Mouse (Mus musculus) midbrain, embryonic 14.5 days (tissue): Measurements from ENCODE around the gene Cyth1. TPM values are rescaled to one million over a fixed set of nuclear protein-coding genes. Genes with fewer than 3 reads are reported as not detected.
A peak's percentile ranks its signal among the peaks of the same experiment; 100 is the strongest.

ENCODE experiments used
- ATAC-seq: fragments of 200-750 bp; cut with Nextera tagmentation; 2 replicates; pipeline ENCODE4 v1.8.0; 2017; ENCODE audit warnings: moderate number of reproducible peaks, moderate library complexity; ENCODE audit not compliant: low FRiP score, low TSS enrichment
- DNase-seq: peaks from one replicate; pipeline ENCODE4 v3.0.0-alpha.2; 2015
- H3K27ac ChIP-seq: fragments of 300-500 bp; sonication (generic); replicated peaks from 2 replicates; pipeline ENCODE4 v1.5.1; 2014; ENCODE audit warnings: mild to moderate bottlenecking, low read depth, low read length, moderate library complexity
- H3K27me3 ChIP-seq: fragments of 300-500 bp; sonication (generic); 2 replicates; pipeline ENCODE4 v1.6.1; 2014; ENCODE audit warnings: low read length, control low read depth, mixed read lengths; ENCODE audit not compliant: control insufficient read depth, insufficient read depth
- H3K36me3 ChIP-seq: fragments of 300-500 bp; sonication (generic); 2 replicates; pipeline ENCODE4 v1.6.1; 2014; ENCODE audit warnings: low read length, control low read depth; ENCODE audit not compliant: control insufficient read depth, insufficient read depth
- H3K4me1 ChIP-seq: fragments of 300-500 bp; sonication (generic); 2 replicates; pipeline ENCODE4 v1.6.1; 2014; ENCODE audit warnings: mild to moderate bottlenecking, antibody characterized with exemption, low read length, control low read depth; ENCODE audit not compliant: control insufficient read depth, insufficient read depth
- H3K4me2 ChIP-seq: fragments of 300-500 bp; sonication (generic); 2 replicates; pipeline ENCODE4 v1.6.1; 2014; ENCODE audit warnings: mild to moderate bottlenecking, low read length, moderate library complexity
- H3K4me3 ChIP-seq: fragments of 300-500 bp; sonication (generic); replicated peaks from 2 replicates; pipeline ENCODE4 v1.5.1; 2014; ENCODE audit warnings: low read depth, low read length
- H3K9ac ChIP-seq: fragments of 300-500 bp; sonication (generic); replicated peaks from 2 replicates; pipeline ENCODE4 v1.6.1; 2014; ENCODE audit warnings: mild to moderate bottlenecking, low read length, moderate library complexity
- H3K9me3 ChIP-seq: fragments of 300-500 bp; sonication (generic); 2 replicates; pipeline ENCODE4 v1.6.1; 2016; ENCODE audit warnings: low read length, control low read depth, mixed read lengths; ENCODE audit not compliant: control insufficient read depth
- WGBS: fragments of 180-500 bp; shearing (Covaris S2); extraction: QIAGEN DNeasy Blood & Tissue Kit; methylation state at CpG from one replicate; pipeline ENCODE4 v1.1.7; 2014; 5-methylcytosine and 5-hydroxymethylcytosine counted together
- polyA plus RNA-seq: library from polyadenylated mRNA; unstranded; fragments of >200 nt; fragmentation: Nextera tagmentation; extraction: Ambion mirVana; gene quantifications from 2 replicates; pipeline ENCODE4 v1.2.1, GENCODE M21; 2014

Gene Cyth1
- polyA plus RNA-seq, 1 experiment from 2014 or later: 23.3 TPM

GRCm38 (mm10) chr11:118140771-118141565, 107.4 kb downstream of the Cyth1 start:
- H3K27ac ChIP-seq: no peak overlapping the region
- no peak overlapping the region for H3K4me2 ChIP-seq
- no peaks in the 10 kb centered on the region for H3K9me3 ChIP-seq
- 89% methylated on average over 10 of the region's 10 CpGs for WGBS
- no peak overlapping the region for H3K4me3 ChIP-seq
- H3K27me3 ChIP-seq: no peaks in the 10 kb centered on the region
- H3K36me3 ChIP-seq: no peaks in the 10 kb centered on the region
- peaks cover 8% of the 10 kb centered on the region; the same call in 1 of the 2 replicates for H3K4me1 ChIP-seq
- no peak for ATAC-seq
- H3K9ac ChIP-seq: no peak overlapping the region
- no peak for DNase-seq

- H3K9ac ChIP-seq: no peak overlapping the region
- H3K4me3 ChIP-seq: no peak overlapping the region
Measured at GRCm38 (mm10) chr11:118138347-118138746, 110.0 kb downstream of the Cyth1 start.

GRCm38 (mm10) chr11:118136172-118136632, 112.2 kb downstream of the Cyth1 start:
- Histone ChIP-seq H3K4me1 (no peaks in the 10 kb centered on the region), H3K9me3 (no peaks in the 10 kb centered on the region), H3K9ac (no peak overlapping the region), H3K4me2 (no peak overlapping the region), H3K27me3 (no peaks in the 10 kb centered on the region), H3K4me3 (no peak overlapping the region), H3K27ac (no peak overlapping the region), H3K36me3 (no peaks in the 10 kb centered on the region)
- 40% methylated on average over 5 of the region's 5 CpGs for WGBS
- ATAC-seq: no peak
- DNase-seq: no peak

More at GRCm38 (mm10) chr11:118138347-118138746, 110.0 kb downstream of the Cyth1 start:
- 97% methylated on average over 6 of the region's 6 CpGs for WGBS
- Histone ChIP-seq H3K4me1 (peaks cover 8% of the 10 kb centered on the region; the same call in 1 of the 2 replicates), H3K27me3 (no peaks in the 10 kb centered on the region), H3K9me3 (no peaks in the 10 kb centered on the region), H3K27ac (no peak overlapping the region), H3K4me2 (no peak overlapping the region), H3K36me3 (no peaks in the 10 kb centered on the region)
- DNase-seq: no peak
- ATAC-seq: no peak

GRCm38 (mm10) chr11:118135271-118135670, 113.1 kb downstream of the Cyth1 start:
- WGBS: 79% methylated on average over 6 of the region's 6 CpGs
- no peaks in the 10 kb centered on the region for H3K4me1 ChIP-seq

GRCm38 (mm10) chr11:118133752-118134169, 114.6 kb downstream of the Cyth1 start:
- WGBS: 25% methylated on average over 4 of the region's 4 CpGs
- Histone ChIP-seq H3K4me2 (no peak overlapping the region), H3K9ac (no peak overlapping the region), H3K4me3 (no peak overlapping the region), H3K4me1 (no peaks in the 10 kb centered on the region), H3K9me3 (no peaks in the 10 kb centered on the region), H3K27me3 (no peaks in the 10 kb centered on the region), H3K36me3 (no peaks in the 10 kb centered on the region), H3K27ac (peak overlapping the region; percentile 61)
- ATAC-seq (peak; percentile 48; the same call in 1 of the 2 replicates), DNase-seq (peak; percentile 64)

More at GRCm38 (mm10) chr11:118135271-118135670, 113.1 kb downstream of the Cyth1 start:
- DNase-seq: no peak
- no peak overlapping the region for H3K9ac ChIP-seq
- no peak overlapping the region for H3K4me3 ChIP-seq
- ATAC-seq: no peak
- no peaks in the 10 kb centered on the region for H3K36me3 ChIP-seq
- H3K4me2 ChIP-seq: no peak overlapping the region
- H3K27me3 ChIP-seq: no peaks in the 10 kb centered on the region
- no peak overlapping the region for H3K27ac ChIP-seq
- no peaks in the 10 kb centered on the region for H3K9me3 ChIP-seq

- no peak overlapping the region for H3K9ac ChIP-seq
- DNase-seq (peak; percentile 25), ATAC-seq (no peak)
Measured at GRCm38 (mm10) chr11:118133133-118133751, 115.2 kb downstream of the Cyth1 start.

GRCm38 (mm10) chr11:118132136-118132535, 116.3 kb downstream of the Cyth1 start:
- peak; percentile 8 for DNase-seq
- no peak for ATAC-seq
- no peaks in the 10 kb centered on the region for H3K4me1 ChIP-seq
- H3K9ac ChIP-seq: no peak overlapping the region
- H3K27ac ChIP-seq: no peak overlapping the region
- no peak overlapping the region for H3K4me3 ChIP-seq
- no peaks in the 10 kb centered on the region for H3K27me3 ChIP-seq
- H3K9me3 ChIP-seq: no peaks in the 10 kb centered on the region
- WGBS: 82% methylated on average over 8 of the region's 8 CpGs
- no peaks in the 10 kb centered on the region for H3K36me3 ChIP-seq
- no peak overlapping the region for H3K4me2 ChIP-seq

More at GRCm38 (mm10) chr11:118133133-118133751, 115.2 kb downstream of the Cyth1 start:
- H3K27ac ChIP-seq: peak overlapping the region; percentile 61
- no peaks in the 10 kb centered on the region for H3K36me3 ChIP-seq
- H3K9me3 ChIP-seq: no peaks in the 10 kb centered on the region
- no peak overlapping the region for H3K4me3 ChIP-seq
- WGBS: 51% methylated on average over 9 of the region's 9 CpGs
- H3K4me1 ChIP-seq: no peaks in the 10 kb centered on the region
- no peak overlapping the region for H3K4me2 ChIP-seq
- H3K27me3 ChIP-seq: no peaks in the 10 kb centered on the region

- Histone ChIP-seq H3K36me3 (no peaks in the 10 kb centered on the region), H3K27me3 (no peaks in the 10 kb centered on the region), H3K4me3 (no peak within 1 kb of the TSS), H3K4me1 (no peaks in the 10 kb centered on the region), H3K27ac (no peak within 1 kb of the TSS), H3K9ac (no peak within 1 kb of the TSS), H3K4me2 (no peak within 1 kb of the TSS), H3K9me3 (no peaks in the 10 kb centered on the region)
- DNase-seq (no peak), ATAC-seq (no peak)
- WGBS: 88% methylated on average over 7 of the region's 7 CpGs
Measured at GRCm38 (mm10) chr11:118130534-118130933, 117.9 kb downstream of the Cyth1 start, which contains the start of gene Dnah17. Gene Dnah17 (minus strand): TSS chr11:118130634.
